Mouse (Mus musculus) neural tube, embryonic 15.5 days (tissue): ENCODE results near the gene Rhbdd3. TPM values are rescaled to one million over a fixed set of nuclear protein-coding genes. Genes with fewer than 3 reads are reported as not detected.

Source experiments
- ATAC-seq: fragments of 200-750 bp; cut with Nextera tagmentation; 2 replicates; pipeline ENCODE4 v1.8.0; 2017; ENCODE audit warnings: mild to moderate bottlenecking, moderate TSS enrichment, moderate library complexity; ENCODE audit not compliant: low FRiP score
- H3K27ac ChIP-seq: fragments of 300-500 bp; sonication (generic); replicated peaks from 2 replicates; pipeline ENCODE4 v1.5.1; 2015; ENCODE audit warnings: mild to moderate bottlenecking, inconsistent platforms
- H3K27me3 ChIP-seq: fragments of 300-500 bp; sonication (generic); replicated peaks from 2 replicates; pipeline ENCODE4 v1.6.1; 2015; ENCODE audit warnings: inconsistent platforms
- H3K36me3 ChIP-seq: fragments of 300-500 bp; sonication (generic); 2 replicates; pipeline ENCODE4 v1.6.1; 2015; ENCODE audit warnings: inconsistent platforms
- H3K4me1 ChIP-seq: fragments of 300-500 bp; sonication (generic); 2 replicates; pipeline ENCODE4 v1.6.1; 2015; ENCODE audit warnings: inconsistent platforms
- H3K4me2 ChIP-seq: fragments of 300-500 bp; sonication (generic); 2 replicates; pipeline ENCODE4 v1.6.1; 2015; ENCODE audit warnings: inconsistent platforms, mild to moderate bottlenecking, moderate library complexity
- H3K4me3 ChIP-seq: fragments of 300-500 bp; sonication (generic); replicated peaks from 2 replicates; pipeline ENCODE4 v1.5.1; 2015; ENCODE audit warnings: mild to moderate bottlenecking, inconsistent platforms
- H3K9ac ChIP-seq: fragments of 300-500 bp; sonication (generic); replicated peaks from 2 replicates; pipeline ENCODE4 v1.6.1; 2015; ENCODE audit warnings: mild to moderate bottlenecking, inconsistent platforms
- H3K9me3 ChIP-seq: fragments of 300-500 bp; sonication (generic); replicated peaks from 2 replicates; pipeline ENCODE4 v1.6.1; 2016; ENCODE audit warnings: inconsistent platforms
- WGBS: fragments of 180-500 bp; shearing (Covaris S2); methylation state at CpG from one replicate; pipeline ENCODE4 v1.1.7; 2015; ENCODE audit warnings: mixed read lengths; 5-methylcytosine and 5-hydroxymethylcytosine counted together
- polyA plus RNA-seq: library from polyadenylated mRNA; unstranded; fragments of >200 nt; fragmentation: Nextera tagmentation; extraction: Ambion mirVana; gene quantifications from 2 replicates; pipeline ENCODE4 v1.2.1, GENCODE M21; 2015

The Rhbdd3 gene
- polyA plus RNA-seq: 40.0 and 41.5 TPM in 2 replicates

DNA sequence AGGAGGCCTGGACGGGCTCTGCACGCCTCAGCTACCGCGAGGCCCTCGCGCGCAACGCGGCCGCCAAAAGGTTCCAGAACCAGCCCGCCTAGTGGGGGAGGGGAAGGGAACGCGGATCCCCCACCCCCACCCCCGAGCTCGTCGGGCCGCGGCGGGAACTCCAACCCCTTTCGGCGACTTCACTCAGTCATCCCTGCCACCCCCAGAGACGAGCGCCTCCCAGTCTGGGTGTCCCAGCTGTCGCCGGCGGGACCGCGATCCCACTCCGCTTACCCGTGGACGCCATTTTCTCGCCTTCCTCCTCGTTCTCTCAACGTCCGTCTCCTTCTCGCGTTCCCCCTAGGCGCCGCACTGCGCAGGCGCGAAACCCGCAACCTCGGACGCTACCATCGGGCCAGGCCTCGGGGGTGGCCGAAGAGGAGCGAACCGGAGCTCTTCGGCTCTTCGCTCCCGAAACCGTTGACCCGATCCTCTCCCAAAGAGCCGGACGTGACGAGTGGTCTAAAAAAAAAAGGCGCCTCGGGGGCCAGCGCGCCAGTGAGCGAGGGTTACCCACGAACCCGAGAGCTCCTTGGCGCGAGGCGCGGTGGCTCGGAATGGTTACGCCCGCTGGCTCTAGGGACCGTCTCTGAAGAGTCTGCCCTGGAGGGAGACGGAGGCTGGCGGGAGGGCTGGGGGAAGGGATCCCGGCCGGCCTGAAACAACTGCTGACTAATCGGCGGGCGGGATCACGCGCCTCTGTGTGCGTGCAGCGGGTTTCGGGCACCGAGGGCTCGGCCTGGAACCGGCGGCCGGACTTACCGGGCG, at the start of gene Rhbdd3, which contains the start of gene Ewsr1:
TSS of gene Rhbdd3 (plus strand) at position 191 of the 807 bp plus-strand sequence.
TSS of gene Ewsr1 (minus strand) at position 531 of the 807 bp plus-strand sequence.
- Histone ChIP-seq H3K36me3 (0 out of 2 replicates have a peak, but pooled peaks cover under 1% of the 10 kb centered on the region), H3K4me3 (peak within 1 kb of the TSS; percentile 97), H3K9ac (peak within 1 kb of the TSS; percentile 93), H3K4me2 (peak within 1 kb of the TSS; percentile 72), H3K27ac (peak within 1 kb of the TSS; percentile 100), H3K27me3 (no peaks in the 10 kb centered on the region), H3K9me3 (no peaks in the 10 kb centered on the region), H3K4me1 (peaks cover 45% of the 10 kb centered on the region)
- peak; percentile 91 for ATAC-seq
- under 1% methylated on average over 92 of the region's 92 CpGs for WGBS

DNA sequence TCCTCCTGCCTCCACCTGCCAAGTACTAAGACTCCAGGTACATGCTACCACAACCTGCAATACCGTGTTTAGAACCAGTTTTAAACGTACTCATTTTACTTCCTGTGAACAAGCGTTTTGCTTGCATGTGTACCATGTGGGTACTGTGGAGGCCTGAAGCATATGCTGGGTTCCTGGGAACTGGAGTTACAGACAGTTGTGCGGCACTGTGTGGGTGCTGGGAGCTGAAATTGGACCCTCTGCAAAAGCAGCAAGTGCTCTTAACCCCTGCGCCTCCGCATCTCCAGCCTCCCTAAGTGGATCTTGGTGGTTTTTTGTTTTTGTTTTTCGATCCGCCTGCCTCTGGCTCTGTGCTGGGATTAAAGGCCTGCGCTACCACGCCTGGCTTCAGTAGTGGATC, 47.1 kb upstream of the Rhbdd3 start:
- no peaks in the 10 kb centered on the region for H3K36me3 ChIP-seq
- H3K27ac ChIP-seq: no peak overlapping the region
- H3K9me3 ChIP-seq: no peaks in the 10 kb centered on the region
- no peak overlapping the region for H3K4me2 ChIP-seq
- peaks cover 18% of the 10 kb centered on the region for H3K27me3 ChIP-seq
- H3K4me3 ChIP-seq: no peak overlapping the region
- ATAC-seq: no peak
- peaks cover 7% of the 10 kb centered on the region for H3K4me1 ChIP-seq
- 89% methylated on average over 10 of the region's 10 CpGs for WGBS
- no peak overlapping the region for H3K9ac ChIP-seq

GRCm38 (mm10) chr11:5052200-5052854, 46.4 kb upstream of the Rhbdd3 start:
- Histone ChIP-seq H3K4me1 (peaks cover 13% of the 10 kb centered on the region), H3K9ac (no peak overlapping the region), H3K4me3 (no peak overlapping the region), H3K4me2 (no peak overlapping the region), H3K27ac (no peak overlapping the region), H3K27me3 (peaks cover 25% of the 10 kb centered on the region), H3K9me3 (no peaks in the 10 kb centered on the region), H3K36me3 (no peaks in the 10 kb centered on the region)
- WGBS: 81% methylated on average over 10 of the region's 10 CpGs
- ATAC-seq: no peak

GRCm38 (mm10) chr11:5054151-5054550, 44.6 kb upstream of the Rhbdd3 start:
- WGBS: 90% methylated on average over 14 of the region's 14 CpGs
- Histone ChIP-seq H3K9ac (no peak overlapping the region), H3K27me3 (peaks cover 33% of the 10 kb centered on the region), H3K4me1 (peaks cover 30% of the 10 kb centered on the region), H3K4me2 (no peak overlapping the region), H3K27ac (no peak overlapping the region), H3K4me3 (no peak overlapping the region), H3K36me3 (no peaks in the 10 kb centered on the region), H3K9me3 (no peaks in the 10 kb centered on the region)
- no peak for ATAC-seq

GRCm38 (mm10) chr11:5054874-5055273, 43.9 kb upstream of the Rhbdd3 start:
- Histone ChIP-seq H3K4me2 (no peak overlapping the region), H3K27me3 (peaks cover 41% of the 10 kb centered on the region)
- ATAC-seq: no peak

DNA sequence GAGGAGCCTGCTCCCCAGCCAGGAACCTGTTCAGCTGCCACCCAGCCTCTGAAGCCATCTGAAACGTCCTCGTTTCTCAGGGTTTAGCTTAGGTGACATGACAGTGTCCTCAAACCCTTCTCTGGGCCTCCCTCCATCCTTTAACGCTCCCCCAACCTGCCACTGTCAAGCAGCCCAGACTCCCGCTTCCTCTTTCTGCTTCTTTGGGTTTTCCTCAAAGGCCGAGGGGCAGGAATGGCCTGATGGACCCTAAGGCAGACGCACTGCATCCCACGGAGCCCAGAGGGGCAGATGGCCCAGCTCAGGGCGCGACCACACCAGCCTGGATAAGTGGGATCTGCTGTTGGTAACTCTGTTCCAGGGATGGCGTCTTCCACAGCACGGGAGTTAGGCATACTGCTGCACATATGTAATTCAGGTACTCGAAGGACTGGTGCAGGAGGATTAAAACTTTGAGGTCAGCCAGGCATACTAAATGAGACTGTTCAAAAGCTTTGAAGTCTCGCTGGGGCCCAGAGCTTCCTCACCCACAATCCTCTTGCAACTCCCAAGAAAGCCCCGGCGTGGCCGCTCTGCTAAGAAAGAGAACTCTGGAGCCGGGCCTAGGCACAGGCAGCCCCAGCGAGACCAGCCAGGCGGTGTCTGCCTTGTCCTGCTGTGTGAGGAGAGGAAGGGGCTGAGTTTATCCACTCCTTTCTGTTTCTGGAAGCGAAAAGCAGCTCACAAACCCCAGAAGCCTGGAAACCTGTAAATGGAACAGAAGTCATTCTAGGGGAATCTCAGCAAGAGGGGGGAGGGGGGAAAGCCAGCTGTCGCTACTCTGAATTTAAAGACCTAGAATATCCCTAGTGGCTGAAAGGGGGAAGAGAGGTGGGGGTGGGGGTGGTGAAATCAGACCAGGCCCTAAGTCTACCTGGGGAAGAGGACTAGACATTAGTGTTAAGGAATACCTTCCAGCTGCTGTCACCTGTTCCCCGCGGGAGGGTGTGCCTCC, 42.5 kb upstream of the Rhbdd3 start:
- no peak overlapping the region for H3K4me2 ChIP-seq
- H3K9me3 ChIP-seq: no peaks in the 10 kb centered on the region
- no peak overlapping the region for H3K27ac ChIP-seq
- no peak overlapping the region for H3K4me3 ChIP-seq
- no peaks in the 10 kb centered on the region; the same call in 1 of the 2 replicates for H3K36me3 ChIP-seq
- WGBS: 37% methylated on average over 23 of the region's 23 CpGs
- peaks cover 44% of the 10 kb centered on the region for H3K4me1 ChIP-seq
- no peak overlapping the region for H3K9ac ChIP-seq
- H3K27me3 ChIP-seq: peaks cover 54% of the 10 kb centered on the region
- no peak for ATAC-seq

More at GRCm38 (mm10) chr11:5054874-5055273, 43.9 kb upstream of the Rhbdd3 start:
- Histone ChIP-seq H3K4me1 (peaks cover 37% of the 10 kb centered on the region), H3K36me3 (no peaks in the 10 kb centered on the region), H3K27ac (no peak overlapping the region), H3K4me3 (no peak overlapping the region), H3K9ac (no peak overlapping the region), H3K9me3 (no peaks in the 10 kb centered on the region)
- WGBS: 69% methylated on average over 6 of the region's 6 CpGs

GRCm38 (mm10) chr11:5057064-5057463, 41.7 kb upstream of the Rhbdd3 start:
- H3K27me3 ChIP-seq: peaks cover 61% of the 10 kb centered on the region
- no peak for ATAC-seq
- no peak overlapping the region for H3K4me2 ChIP-seq

DNA sequence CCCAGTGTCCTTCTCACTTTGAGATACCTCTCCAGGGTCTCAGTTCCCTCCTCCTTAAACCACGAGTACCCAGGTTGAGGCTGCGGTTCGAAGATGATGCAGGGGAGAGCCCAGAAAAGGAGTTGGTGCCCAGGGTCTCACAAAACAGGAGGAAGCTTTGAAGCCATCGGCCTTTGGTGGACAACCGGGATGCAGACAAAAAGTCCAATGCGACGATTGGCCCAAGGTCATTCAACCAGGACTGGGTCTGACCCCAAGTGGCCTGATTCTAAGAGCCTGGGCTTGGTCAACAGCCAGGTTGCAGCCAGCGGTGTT, 41.2 kb upstream of the Rhbdd3 start:
- H3K9ac ChIP-seq: peak overlapping the region; percentile 50
- peaks cover 57% of the 10 kb centered on the region for H3K4me1 ChIP-seq

More at GRCm38 (mm10) chr11:5057064-5057463, 41.7 kb upstream of the Rhbdd3 start:
- Histone ChIP-seq H3K36me3 (no peaks in the 10 kb centered on the region; the same call in 1 of the 2 replicates), H3K9me3 (no peaks in the 10 kb centered on the region), H3K4me3 (no peak overlapping the region), H3K9ac (no peak overlapping the region), H3K27ac (no peak overlapping the region), H3K4me1 (peaks cover 52% of the 10 kb centered on the region)
- 57% methylated on average over 8 of the region's 8 CpGs for WGBS

GRCm38 (mm10) chr11:5057856-5058641, 40.7 kb upstream of the Rhbdd3 start, which contains the start of gene Rasl10a:
Gene Rasl10a, plus strand, starts transcription at chr11:5058128.
- peak within 1 kb of the TSS; percentile 96 for H3K4me2 ChIP-seq
- peak within 1 kb of the TSS; percentile 50 for H3K9ac ChIP-seq
- H3K4me3 ChIP-seq: peak within 1 kb of the TSS; percentile 47
- peak; percentile 24; the same call in 1 of the 2 replicates for ATAC-seq
- H3K27ac ChIP-seq: no peak within 1 kb of the TSS
- WGBS: 2% methylated on average over 77 of the region's 77 CpGs
- H3K9me3 ChIP-seq: no peaks in the 10 kb centered on the region
- H3K27me3 ChIP-seq: peaks cover 71% of the 10 kb centered on the region
- H3K4me1 ChIP-seq: peaks cover 62% of the 10 kb centered on the region
- H3K36me3 ChIP-seq: no peaks in the 10 kb centered on the region; the same call in 1 of the 2 replicates

More for the DNA sequence above, 41.2 kb upstream of the Rhbdd3 start:
- WGBS: 18% methylated on average over 8 of the region's 8 CpGs
- H3K4me3 ChIP-seq: peak overlapping the region; percentile 47
- H3K36me3 ChIP-seq: no peaks in the 10 kb centered on the region; the same call in 1 of the 2 replicates
- peaks cover 66% of the 10 kb centered on the region for H3K27me3 ChIP-seq
- H3K4me2 ChIP-seq: peak overlapping the region; percentile 96
- no peak for ATAC-seq
- H3K9me3 ChIP-seq: no peaks in the 10 kb centered on the region
- H3K27ac ChIP-seq: no peak overlapping the region

DNA sequence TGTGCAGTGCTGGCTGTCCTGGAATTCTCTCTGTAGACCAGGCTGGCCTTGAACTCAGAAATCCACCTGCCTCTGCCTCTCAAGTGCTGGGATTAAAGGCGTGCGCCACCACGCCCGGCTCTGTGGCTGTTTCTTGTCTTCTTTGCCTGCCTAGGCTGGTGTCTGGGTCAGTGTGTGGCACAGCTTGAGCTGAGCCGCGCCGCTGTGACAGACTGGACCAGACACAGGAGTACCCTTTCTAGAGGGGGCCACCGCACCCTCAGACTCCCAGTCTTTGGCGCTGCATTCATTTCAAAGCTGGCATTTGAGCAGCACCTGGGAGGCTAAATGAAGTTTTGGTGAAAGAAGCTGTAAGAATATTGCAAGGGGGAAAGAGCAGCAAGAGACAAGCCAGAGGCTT, 39.9 kb upstream of the Rhbdd3 start:
- Histone ChIP-seq H3K4me2 (no peak overlapping the region; the same call in 1 of the 2 replicates), H3K9ac (no peak overlapping the region), H3K4me3 (no peak overlapping the region), H3K36me3 (no peaks in the 10 kb centered on the region; the same call in 1 of the 2 replicates), H3K4me1 (peaks cover 69% of the 10 kb centered on the region), H3K27ac (no peak overlapping the region), H3K27me3 (peaks cover 79% of the 10 kb centered on the region), H3K9me3 (no peaks in the 10 kb centered on the region)
- ATAC-seq: no peak
- 40% methylated on average over 9 of the region's 9 CpGs for WGBS
